Comparison of ENCODE assay signal across 8 mouse cellular contexts in genomic region chr5:24030579-24030969, GRCm38 (mm10). TPM values are rescaled to one million over a fixed set of nuclear protein-coding genes. Genes with fewer than 3 reads are reported as not detected.
A peak's percentile ranks its signal among the peaks of the same experiment; 100 is the strongest.
DNase-seq lines count a peak whose midpoint lies in the region; ATAC-seq and TF ChIP-seq lines count a peak whose summit lies in the region.

Gene Fam126a (minus strand): TSS chr5:24030690.

- peak within 1 kb of the TSS; percentile 84 for H3K27ac ChIP-seq in forebrain, embryonic 14.5 days (ENCODE audit: low read depth, low read length)
- H3K27ac ChIP-seq in layer of hippocampus, adult 2 months: peak within 1 kb of the TSS; percentile 89
- peak within 1 kb of the TSS; percentile 73 for H3K27ac ChIP-seq in lung, embryonic 14.5 days (ENCODE audit: low read depth)
- peak within 1 kb of the TSS; percentile 72 for H3K27ac ChIP-seq in olfactory bulb, adult 2 months (ENCODE audit: insufficient read depth, low read depth, low read length)
- H3K27ac ChIP-seq in thymus, adult 2 months (ENCODE audit: control insufficient read depth, insufficient read depth, low read length): no peak within 1 kb of the TSS

- H3K9ac ChIP-seq in forebrain, embryonic 14.5 days (ENCODE audit: low read length): peak within 1 kb of the TSS; percentile 91
- peak within 1 kb of the TSS; percentile 83 for H3K9ac ChIP-seq in lung, embryonic 14.5 days

- H3K4me1 ChIP-seq in forebrain, embryonic 14.5 days (ENCODE audit: control insufficient read depth, insufficient read depth, low read length): peaks cover 2% of the 10 kb centered on the region; the same call in 1 of the 2 replicates
- H3K4me1 ChIP-seq in lung, embryonic 14.5 days (ENCODE audit: insufficient read depth): peaks cover 2% of the 10 kb centered on the region; the same call in 1 of the 2 replicates
- H3K4me1 ChIP-seq in olfactory bulb, adult 2 months (ENCODE audit: control insufficient read depth, insufficient read depth, low read length): no peaks in the 10 kb centered on the region
- H3K4me1 ChIP-seq in thymus, adult 2 months (replicated peaks; ENCODE audit: control insufficient read depth, insufficient read depth, low read length): peaks cover 2% of the 10 kb centered on the region; the same call in 1 of the 2 replicates

- peak; percentile 100 for ATAC-seq in forebrain, embryonic 14.5 days
- ATAC-seq in lung, embryonic 14.5 days (ENCODE audit: insufficient read depth): peak; percentile 100

- 0 out of 2 replicates have a peak, but pooled peaks cover 2% of the 10 kb centered on the region for H3K36me3 ChIP-seq in forebrain, embryonic 14.5 days (ENCODE audit: control insufficient read depth, insufficient read depth, low read length)
- no peaks in the 10 kb centered on the region for H3K36me3 ChIP-seq in lung, embryonic 14.5 days (ENCODE audit: insufficient read depth)
- H3K36me3 ChIP-seq in thymus, adult 2 months (ENCODE audit: control insufficient read depth, insufficient read depth, low read length): no peaks in the 10 kb centered on the region

- H3K4me3 ChIP-seq in forebrain, embryonic 14.5 days (ENCODE audit: low read depth, low read length): peak within 1 kb of the TSS; percentile 96
- peak within 1 kb of the TSS; percentile 86 for H3K4me3 ChIP-seq in layer of hippocampus, adult 2 months
- peak within 1 kb of the TSS; percentile 86 for H3K4me3 ChIP-seq in lung, embryonic 14.5 days (ENCODE audit: low read depth, low read length)
- H3K4me3 ChIP-seq in olfactory bulb, adult 2 months (ENCODE audit: insufficient read depth, low read depth, low read length): peak within 1 kb of the TSS; percentile 83
- peak within 1 kb of the TSS; percentile 78 for H3K4me3 ChIP-seq in thymus, adult 2 months (ENCODE audit: control insufficient read depth, insufficient read depth, low read length)

- intact Hi-C loops in heart, postnatal 25 days (cut with DNase I): no loop called here

- peak; percentile 67 for TF ChIP-seq POLR2A in olfactory bulb, adult 2 months (IDR thresholded peaks at IDR 0.05; ENCODE audit: insufficient read depth, low read depth, low read length)
- peak; percentile 71; the same call in 1 of the 2 replicates for TF ChIP-seq POLR2A in thymus, adult 2 months (IDR thresholded peaks at IDR 0.05; ENCODE audit: control insufficient read depth, extremely low read depth, insufficient read depth, low read length, poor library complexity)

- H3K27me3 ChIP-seq in forebrain, embryonic 14.5 days (replicated peaks; ENCODE audit: control insufficient read depth, insufficient read depth, low read length): no peaks in the 10 kb centered on the region
- H3K27me3 ChIP-seq in lung, embryonic 14.5 days (ENCODE audit: insufficient read depth, low read length): no peaks in the 10 kb centered on the region
- H3K27me3 ChIP-seq in thymus, adult 2 months (ENCODE audit: control insufficient read depth, insufficient read depth, low read length): no peaks in the 10 kb centered on the region

- H3K4me2 ChIP-seq in forebrain, embryonic 14.5 days (ENCODE audit: low read length): peak within 1 kb of the TSS; percentile 78
- peak within 1 kb of the TSS; percentile 90 for H3K4me2 ChIP-seq in lung, embryonic 14.5 days

- H3K9me3 ChIP-seq in forebrain, embryonic 14.5 days (replicated peaks; ENCODE audit: control insufficient read depth, low read length): no peaks in the 10 kb centered on the region
- H3K9me3 ChIP-seq in lung, embryonic 14.5 days (ENCODE audit: low read depth, low read length): no peaks in the 10 kb centered on the region

- DNase-seq in ES-CJ7 (ENCODE audit: low read depth, low spot score): peak; percentile 94
- peak; percentile 58 for DNase-seq in cerebellum, adult 11 months
- DNase-seq in forebrain, embryonic 14.5 days (ENCODE audit: low spot score): peak; percentile 98
- DNase-seq in heart, postnatal 25 days (ENCODE audit: low spot score): peak; percentile 95
- peak; percentile 94 to 97 for DNase-seq in layer of hippocampus, adult 2 months (ENCODE audit: low spot score in 2 of 2)
- DNase-seq in lung, embryonic 14.5 days: peak; percentile 95
- DNase-seq in thymus, adult 2 months: peak; percentile 90

- WGBS in forebrain, embryonic 14.5 days: 1% methylated on average over 15 of the region's 16 CpGs
- WGBS in lung, embryonic 14.5 days: 1% methylated on average over 16 of the region's 16 CpGs
- WGBS in olfactory bulb, adult 2 months: under 1% methylated on average over 16 of the region's 16 CpGs
- 0% methylated on average over 16 of the region's 16 CpGs for WGBS in thymus, adult 2 months

- no peak for TF ChIP-seq CTCF in layer of hippocampus, adult 2 months (conservative IDR thresholded peaks at IDR 0.05)
- TF ChIP-seq CTCF in lung, embryonic 14.5 days (IDR thresholded peaks at IDR 0.05; ENCODE audit: low read depth): no peak
- no peak for TF ChIP-seq CTCF in olfactory bulb, adult 2 months (IDR thresholded peaks at IDR 0.05; ENCODE audit: insufficient read depth, low read depth, low read length)
- TF ChIP-seq CTCF in thymus, adult 2 months (IDR thresholded peaks at IDR 0.05; ENCODE audit: borderline replicate concordance, control insufficient read depth, extremely low read depth, insufficient read depth, low read length, poor library complexity): no peak

RNA-seq across cellular contexts. Expression of gene Fam126a, which starts in this region (rescaled TPM):
- 38.2 and 46.2 TPM in 2 replicates for polyA plus RNA-seq in forebrain, embryonic 14.5 days (2014; fragmentation: Nextera tagmentation; extraction: Ambion mirVana)
- 10 to 100 TPM; 35.8 to 42.9 TPM for total RNA-seq in heart, postnatal 25 days (2021)
- total RNA-seq in layer of hippocampus, adult 2 months (2021): 10 to 100 TPM; 24.8 to 28.4 TPM
- polyA plus RNA-seq in lung, embryonic 14.5 days (2014; fragmentation: Nextera tagmentation; extraction: Ambion mirVana): 23.7 and 24.0 TPM in 2 replicates
- not detected in 2 replicates for polyA plus RNA-seq in olfactory bulb, adult 2 months (2012; ENCODE audit: insufficient read depth, insufficient read length, low replicate concordance, missing spikeins)
- polyA plus RNA-seq in thymus, adult 2 months (2012; rRNA removed): 4.8 and 5.3 TPM in 2 replicates
